Mouse (Mus musculus): ENCODE data around the gene Lsamp. TPM values are rescaled to one million over a fixed set of nuclear protein-coding genes. Genes with fewer than 3 reads are reported as not detected.

Lsamp gene
- total and polyA plus RNA-seq, 2 experiments from 2014 or later: 116 to 210 TPM

DNA sequence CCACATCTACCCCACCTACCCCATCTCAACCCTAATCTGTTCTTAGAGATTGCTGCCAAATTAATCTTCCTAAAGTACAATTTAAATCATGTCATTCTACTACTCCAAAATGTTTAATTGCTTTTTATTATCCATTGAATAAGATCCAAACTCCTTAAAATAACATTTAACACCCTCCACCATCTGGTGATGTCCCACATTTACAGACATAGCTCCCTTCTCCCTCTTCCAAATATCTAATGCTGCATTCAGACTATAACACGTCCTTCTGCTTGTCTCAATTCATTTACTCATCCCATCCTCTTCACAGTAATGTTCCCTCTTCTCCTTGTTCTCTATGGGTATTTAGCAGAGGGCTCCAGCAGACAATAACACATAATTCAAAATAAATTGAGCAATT lies 2020.0 kb downstream of the Lsamp start:
- no peaks in the 10 kb centered on the region for H3K36me3 ChIP-seq (ENCODE audit: insufficient read depth, low read length)
- DNase-seq (ENCODE audit: low spot score) (no peak), ATAC-seq (ENCODE audit: low FRiP score) (no peak)
- TF ChIP-seq CTCF (IDR thresholded peaks at IDR 0.05): no peak
- H3K4me2 ChIP-seq (ENCODE audit: low read depth, low read length, poor library complexity, severe bottlenecking): no peak overlapping the region
- no peaks in the 10 kb centered on the region for H3K4me1 ChIP-seq (ENCODE audit: insufficient read depth, low read length)
- H3K27me3 ChIP-seq (ENCODE audit: insufficient read depth, low read length): no peaks in the 10 kb centered on the region
- no peaks in the 10 kb centered on the region for H3K9me3 ChIP-seq (ENCODE audit: low read length)
- no peak overlapping the region for H3K9ac ChIP-seq (replicated peaks; ENCODE audit: low read length, poor library complexity, severe bottlenecking)
- no peak overlapping the region for H3K27ac ChIP-seq (ENCODE audit: low read depth, low read length)
- no peak overlapping the region for H3K4me3 ChIP-seq (ENCODE audit: low read depth, low read length)
- whole genome bisulfite sequencing: 81% methylated on average over 1 of the region's 1 CpGs

DNA sequence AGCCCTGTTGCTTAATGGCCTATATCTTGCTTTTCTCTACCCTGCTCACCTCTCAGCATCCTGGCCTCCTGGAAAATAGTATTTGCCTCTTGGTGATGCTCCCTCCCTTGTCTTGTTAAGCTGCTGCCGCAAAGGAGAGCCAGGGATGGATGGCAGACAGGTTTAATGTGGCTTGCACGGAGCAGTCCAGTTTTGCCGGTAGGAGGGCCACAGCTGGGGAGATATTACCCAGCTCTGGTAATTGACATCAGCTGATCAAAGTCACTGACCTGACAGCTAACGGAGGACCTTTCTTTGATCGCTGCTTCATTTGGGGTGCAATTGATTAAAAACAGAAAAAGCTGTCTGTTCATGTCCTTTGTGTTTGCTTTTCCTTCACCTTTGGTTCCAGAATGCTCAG lies 2030.8 kb downstream of the Lsamp start:
- Histone ChIP-seq H3K27me3 (ENCODE audit: insufficient read depth, low read length) (no peaks in the 10 kb centered on the region), H3K27ac (ENCODE audit: low read depth, low read length) (no peak overlapping the region), H3K9me3 (ENCODE audit: low read length) (no peaks in the 10 kb centered on the region), H3K36me3 (ENCODE audit: insufficient read depth, low read length) (no peaks in the 10 kb centered on the region), H3K4me2 (ENCODE audit: low read depth, low read length, poor library complexity, severe bottlenecking) (no peak overlapping the region), H3K4me1 (ENCODE audit: insufficient read depth, low read length) (no peaks in the 10 kb centered on the region), H3K9ac (replicated peaks; ENCODE audit: low read length, poor library complexity, severe bottlenecking) (no peak overlapping the region), H3K4me3 (ENCODE audit: low read depth, low read length) (no peak overlapping the region)
- DNase-seq (ENCODE audit: low spot score): no peak
- WGBS: 41% methylated on average over 5 of the region's 5 CpGs
- TF ChIP-seq CTCF (IDR thresholded peaks at IDR 0.05): no peak
- no peak for ATAC-seq (ENCODE audit: low FRiP score)

DNA sequence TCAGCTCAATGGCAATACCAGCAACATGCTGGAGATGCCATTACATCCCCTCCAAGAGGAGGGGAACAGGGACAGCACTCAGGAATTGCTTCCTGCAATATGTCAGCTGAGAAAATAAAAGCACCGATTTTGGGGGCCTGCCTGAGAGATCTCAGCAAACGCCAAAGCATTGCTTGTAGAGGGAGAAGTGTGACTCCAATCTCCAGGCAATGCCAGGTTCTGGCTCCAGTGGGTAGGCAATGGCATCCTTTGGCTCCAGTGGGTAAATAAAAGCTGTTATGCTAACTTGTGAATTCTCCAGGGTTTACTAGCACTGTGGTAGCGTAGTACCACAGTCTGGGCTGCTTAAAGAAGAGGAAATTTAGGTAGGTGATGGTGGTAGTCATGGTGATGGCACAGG lies 2031.3 kb downstream of the Lsamp start:
- H3K36me3 ChIP-seq (ENCODE audit: insufficient read depth, low read length): no peaks in the 10 kb centered on the region
- ATAC-seq (ENCODE audit: low FRiP score) (no peak), DNase-seq (ENCODE audit: low spot score) (no peak)
- no peaks in the 10 kb centered on the region for H3K9me3 ChIP-seq (ENCODE audit: low read length)
- H3K4me2 ChIP-seq (ENCODE audit: low read depth, low read length, poor library complexity, severe bottlenecking): no peak overlapping the region
- H3K27me3 ChIP-seq (ENCODE audit: insufficient read depth, low read length): no peaks in the 10 kb centered on the region
- H3K27ac ChIP-seq (ENCODE audit: low read depth, low read length): no peak overlapping the region
- H3K9ac ChIP-seq (replicated peaks; ENCODE audit: low read length, poor library complexity, severe bottlenecking): no peak overlapping the region
- no peak for TF ChIP-seq CTCF (IDR thresholded peaks at IDR 0.05)
- no peak overlapping the region for H3K4me3 ChIP-seq (ENCODE audit: low read depth, low read length)
- WGBS: 71% methylated on average over 3 of the region's 3 CpGs
- no peaks in the 10 kb centered on the region for H3K4me1 ChIP-seq (ENCODE audit: insufficient read depth, low read length)

DNA sequence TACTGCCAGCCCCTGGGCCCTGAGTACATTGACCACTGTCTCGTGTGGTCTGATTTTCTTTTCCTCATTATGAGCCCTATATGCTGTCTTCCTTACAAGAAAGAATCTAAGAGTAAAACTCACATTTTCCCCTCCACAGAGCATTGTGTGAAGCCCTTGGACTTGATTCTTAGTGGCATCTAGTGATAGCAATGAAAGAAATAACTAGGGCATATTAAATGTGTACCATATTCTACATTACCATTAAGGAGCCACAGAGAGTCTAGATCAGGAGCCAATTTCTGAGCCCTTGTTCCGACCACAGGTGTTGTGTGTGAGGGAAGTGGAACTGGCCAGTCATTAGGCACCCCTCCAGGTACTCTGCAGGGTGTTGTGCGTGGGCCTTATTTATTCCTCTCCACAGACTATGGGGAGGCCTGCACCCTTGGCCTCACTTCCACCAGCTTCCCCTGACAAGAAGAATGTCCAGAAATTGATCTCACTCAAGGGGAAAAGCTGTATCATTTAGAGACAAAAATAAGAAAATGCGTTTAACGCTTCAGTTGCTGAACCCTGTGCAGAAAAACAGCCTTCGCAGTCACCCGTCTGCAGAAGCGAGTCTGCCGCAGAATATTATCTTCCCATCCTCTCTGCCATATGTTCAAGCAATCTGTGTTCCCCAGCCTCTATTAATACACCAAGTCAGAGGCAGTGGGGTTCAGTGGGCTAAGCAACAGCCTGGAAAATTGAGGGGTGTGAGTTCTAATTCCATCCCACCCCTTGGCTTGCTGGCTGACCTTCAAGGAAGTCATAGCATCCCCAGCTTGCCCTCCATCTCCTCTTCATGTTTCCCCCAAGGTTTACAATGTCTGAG lies 2032.9 kb downstream of the Lsamp start:
- no peaks in the 10 kb centered on the region for H3K4me1 ChIP-seq (ENCODE audit: insufficient read depth, low read length)
- H3K36me3 ChIP-seq (ENCODE audit: insufficient read depth, low read length): no peaks in the 10 kb centered on the region
- no peak overlapping the region for H3K9ac ChIP-seq (replicated peaks; ENCODE audit: low read length, poor library complexity, severe bottlenecking)
- H3K4me3 ChIP-seq (ENCODE audit: low read depth, low read length): no peak overlapping the region
- DNase-seq (ENCODE audit: low spot score): peak; percentile 27
- no peak for ATAC-seq (ENCODE audit: low FRiP score)
- no peak for TF ChIP-seq CTCF (IDR thresholded peaks at IDR 0.05)
- no peak overlapping the region for H3K4me2 ChIP-seq (ENCODE audit: low read depth, low read length, poor library complexity, severe bottlenecking)
- no peaks in the 10 kb centered on the region for H3K9me3 ChIP-seq (ENCODE audit: low read length)
- H3K27ac ChIP-seq (ENCODE audit: low read depth, low read length): no peak overlapping the region
- no peaks in the 10 kb centered on the region for H3K27me3 ChIP-seq (ENCODE audit: insufficient read depth, low read length)
- 91% methylated on average over 9 of the region's 9 CpGs for WGBS

DNA sequence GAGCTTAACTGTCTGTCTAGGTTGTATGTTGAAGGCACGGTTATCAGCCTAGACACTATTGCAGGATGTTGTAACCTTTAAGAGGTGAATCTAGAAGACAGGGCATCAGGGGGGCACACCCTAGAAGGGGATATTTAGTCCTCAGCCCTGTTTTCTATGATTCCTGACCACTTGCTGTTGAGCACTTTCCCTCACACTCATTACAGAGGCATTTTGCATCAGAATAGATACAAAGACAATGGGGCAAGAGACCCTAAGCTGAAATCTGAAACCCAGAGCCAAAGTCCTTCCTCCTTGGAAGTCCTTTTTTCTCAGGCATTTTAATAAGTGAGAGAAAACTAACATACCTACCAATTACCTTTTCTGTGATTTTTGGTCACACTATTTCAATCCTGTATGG lies 2038.4 kb downstream of the Lsamp start:
- Histone ChIP-seq H3K9ac (replicated peaks; ENCODE audit: low read length, poor library complexity, severe bottlenecking) (no peak overlapping the region), H3K27ac (ENCODE audit: low read depth, low read length) (no peak overlapping the region), H3K4me3 (ENCODE audit: low read depth, low read length) (no peak overlapping the region), H3K4me1 (ENCODE audit: insufficient read depth, low read length) (no peaks in the 10 kb centered on the region), H3K4me2 (ENCODE audit: low read depth, low read length, poor library complexity, severe bottlenecking) (no peak overlapping the region), H3K36me3 (ENCODE audit: insufficient read depth, low read length) (no peaks in the 10 kb centered on the region), H3K27me3 (ENCODE audit: insufficient read depth, low read length) (no peaks in the 10 kb centered on the region), H3K9me3 (ENCODE audit: low read length) (no peaks in the 10 kb centered on the region)
- no peak for TF ChIP-seq CTCF (IDR thresholded peaks at IDR 0.05)
- DNase-seq (ENCODE audit: low spot score) (no peak), ATAC-seq (ENCODE audit: low FRiP score) (no peak)
- WGBS: 33% methylated on average over 1 of the region's 1 CpGs

DNA sequence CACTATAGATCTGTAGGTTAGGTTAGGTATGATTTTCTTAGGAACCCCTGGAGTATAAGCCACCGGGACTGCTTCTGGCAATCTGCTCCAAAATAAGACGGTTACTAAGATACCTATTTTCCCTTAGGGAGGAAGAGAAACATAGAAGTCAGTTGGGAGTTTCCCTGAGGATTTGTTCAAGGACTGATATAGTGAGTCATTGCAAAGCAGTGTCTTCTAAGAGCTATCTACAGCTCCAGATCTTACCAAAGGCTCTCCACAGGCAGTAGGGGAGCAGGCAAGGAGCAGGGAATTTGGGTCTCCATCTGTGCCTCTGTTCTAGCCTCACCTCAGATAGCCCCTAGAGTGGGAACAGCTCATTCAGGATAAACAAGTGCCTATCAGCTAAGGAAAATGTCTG lies 2047.9 kb downstream of the Lsamp start:
- Histone ChIP-seq H3K27me3 (ENCODE audit: insufficient read depth, low read length) (no peaks in the 10 kb centered on the region), H3K27ac (ENCODE audit: low read depth, low read length) (no peak overlapping the region), H3K36me3 (ENCODE audit: insufficient read depth, low read length) (no peaks in the 10 kb centered on the region), H3K4me2 (ENCODE audit: low read depth, low read length, poor library complexity, severe bottlenecking) (no peak overlapping the region), H3K9me3 (ENCODE audit: low read length) (no peaks in the 10 kb centered on the region), H3K9ac (replicated peaks; ENCODE audit: low read length, poor library complexity, severe bottlenecking) (no peak overlapping the region), H3K4me1 (ENCODE audit: insufficient read depth, low read length) (no peaks in the 10 kb centered on the region), H3K4me3 (ENCODE audit: low read depth, low read length) (no peak overlapping the region)
- TF ChIP-seq CTCF (IDR thresholded peaks at IDR 0.05): no peak
- 77% methylated on average over 2 of the region's 2 CpGs for WGBS
- ATAC-seq (ENCODE audit: low FRiP score) (no peak), DNase-seq (ENCODE audit: low spot score) (no peak)

All from midbrain, postnatal 0 days (tissue).